ENCODE assay signal across 18 mouse cellular contexts in the genomic region with DNA sequence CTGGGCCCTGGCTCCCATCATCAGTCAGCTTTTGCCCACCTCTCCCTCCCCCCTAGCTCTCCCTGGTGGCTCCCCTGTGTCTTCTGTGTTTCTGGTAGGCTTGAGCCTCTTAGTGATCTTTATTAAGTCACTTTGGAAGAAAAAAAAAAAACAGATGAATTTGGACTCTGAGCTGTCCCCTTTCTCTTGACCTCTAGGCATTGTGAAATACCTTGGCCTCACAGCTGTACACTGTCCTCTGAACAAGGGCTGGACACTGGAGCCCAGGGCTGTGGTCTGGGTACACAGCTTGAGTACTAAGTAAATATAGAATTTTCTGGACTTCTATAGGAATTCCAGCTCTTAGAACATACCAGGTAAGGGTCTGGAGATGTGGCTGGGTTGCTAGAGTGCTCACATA. TPM values are rescaled to one million over a fixed set of nuclear protein-coding genes. Genes with fewer than 3 reads are reported as not detected.
DNase-seq lines count a peak whose midpoint lies in the region; ATAC-seq lines count a peak whose summit lies in the region.
"Had no signal": no experiment of that assay in that cellular context is flagged by ENCODE, and none has a peak within 500 bp of the region (broad histone marks: within the 10 kb centered on the region; RNA-seq: fewer than 3 reads in every experiment).

No protein-coding gene starts in this region.

- ATAC-seq in midbrain, embryonic 11.5 days (ENCODE audit: low FRiP score) = no peak
- ATAC-seq in midbrain, embryonic 14.5 days (ENCODE audit: low FRiP score, low TSS enrichment) = no peak
- peak; percentile 79 for ATAC-seq in liver, embryonic 15.5 days (ENCODE audit: insufficient read depth)

- H3K4me1 ChIP-seq in midbrain, embryonic 11.5 days (ENCODE audit: control insufficient read depth, insufficient read depth, low read length) = no peaks in the 10 kb centered on the region
- H3K4me1 ChIP-seq in midbrain, embryonic 14.5 days (ENCODE audit: control insufficient read depth, insufficient read depth, low read length) = no peaks in the 10 kb centered on the region
- peaks cover 17% of the 10 kb centered on the region; the same call in 1 of the 2 replicates for H3K4me1 ChIP-seq in liver, embryonic 15.5 days (replicated peaks)
- H3K4me1 ChIP-seq: midbrain, embryonic 12.5 days had no signal

- no peak overlapping the region for H3K27ac ChIP-seq in midbrain, embryonic 11.5 days (ENCODE audit: low read depth, low read length)
- no peak overlapping the region for H3K27ac ChIP-seq in midbrain, embryonic 14.5 days (replicated peaks; ENCODE audit: low read depth, low read length)
- H3K27ac ChIP-seq in liver, embryonic 15.5 days (replicated peaks) = peak overlapping the region; percentile 46
- H3K27ac ChIP-seq: embryonic facial prominence, embryonic 13.5 days; heart, embryonic 15.5 days; hindbrain, embryonic 15.5 days; limb, embryonic 15.5 days; midbrain, embryonic 12.5 days had no signal

- H3K27me3 ChIP-seq in midbrain, embryonic 11.5 days (ENCODE audit: control insufficient read depth, insufficient read depth, low read length) = no peaks in the 10 kb centered on the region
- no peaks in the 10 kb centered on the region for H3K27me3 ChIP-seq in midbrain, embryonic 14.5 days (ENCODE audit: control insufficient read depth, insufficient read depth, low read length)
- H3K27me3 ChIP-seq in liver, embryonic 15.5 days = no peaks in the 10 kb centered on the region
- H3K27me3 ChIP-seq: embryonic facial prominence, embryonic 13.5 days; heart, embryonic 15.5 days; hindbrain, embryonic 15.5 days; limb, embryonic 15.5 days; midbrain, embryonic 12.5 days had no signal

- H3K4me3 ChIP-seq in midbrain, embryonic 11.5 days (ENCODE audit: low read depth, low read length) = no peak overlapping the region
- no peak overlapping the region for H3K4me3 ChIP-seq in midbrain, embryonic 14.5 days (replicated peaks; ENCODE audit: low read depth, low read length)
- H3K4me3 ChIP-seq in liver, embryonic 15.5 days (replicated peaks) = no peak overlapping the region
- H3K4me3 ChIP-seq: embryonic facial prominence, embryonic 13.5 days; heart, embryonic 15.5 days; hindbrain, embryonic 15.5 days; limb, embryonic 15.5 days; midbrain, embryonic 12.5 days had no signal

- no peak overlapping the region for H3K9ac ChIP-seq in midbrain, embryonic 11.5 days (ENCODE audit: low read length)
- H3K9ac ChIP-seq in midbrain, embryonic 14.5 days (replicated peaks; ENCODE audit: low read length) = no peak overlapping the region
- no peak overlapping the region for H3K9ac ChIP-seq in liver, embryonic 15.5 days
- H3K9ac ChIP-seq: embryonic facial prominence, embryonic 13.5 days; heart, embryonic 15.5 days; hindbrain, embryonic 15.5 days; limb, embryonic 15.5 days; midbrain, embryonic 12.5 days had no signal

- no peaks in the 10 kb centered on the region for H3K36me3 ChIP-seq in midbrain, embryonic 11.5 days (ENCODE audit: control insufficient read depth, insufficient read depth, low read length)
- H3K36me3 ChIP-seq in midbrain, embryonic 14.5 days (ENCODE audit: control insufficient read depth, insufficient read depth, low read length) = no peaks in the 10 kb centered on the region
- H3K36me3 ChIP-seq in liver, embryonic 15.5 days (replicated peaks) = no peaks in the 10 kb centered on the region
- H3K36me3 ChIP-seq: embryonic facial prominence, embryonic 13.5 days; G1E; heart, embryonic 15.5 days; hindbrain, embryonic 15.5 days; limb, embryonic 15.5 days; midbrain, embryonic 12.5 days had no signal

- DNase-seq in gastrocnemius, postnatal 25 days = peak; percentile 31
- DNase-seq in gastrocnemius, adult 8-10 months (ENCODE audit: low spot score in 2 of 2) = no peak
- peak; percentile 69 for DNase-seq in midbrain, embryonic 11.5 days (ENCODE audit: low spot score, missing footprints)
- DNase-seq in midbrain, embryonic 14.5 days = no peak
- DNase-seq in skeletal muscle tissue, adult 2 months (ENCODE audit: low read depth, low spot score) = peak; percentile 49
- no peak for DNase-seq in embryo, embryonic 9.5 days (ENCODE audit: extremely low spot score)
- no peak for DNase-seq in B cell, adult 2 months
- DNase-seq: cerebellum, adult 11 months; cerebellum, postnatal 25 days; kidney, adult 18-20 months; right cerebral cortex, postnatal 25 days had no signal

- H3K4me2 ChIP-seq in midbrain, embryonic 11.5 days = no peak overlapping the region
- H3K4me2 ChIP-seq in midbrain, embryonic 14.5 days (ENCODE audit: low read length) = no peak overlapping the region
- no peak overlapping the region for H3K4me2 ChIP-seq in liver, embryonic 15.5 days
- H3K4me2 ChIP-seq: embryonic facial prominence, embryonic 13.5 days; heart, embryonic 15.5 days; hindbrain, embryonic 15.5 days; limb, embryonic 15.5 days; midbrain, embryonic 12.5 days had no signal

- H3K9me3 ChIP-seq in midbrain, embryonic 11.5 days (ENCODE audit: control insufficient read depth, low read length) = no peaks in the 10 kb centered on the region
- H3K9me3 ChIP-seq in midbrain, embryonic 14.5 days (ENCODE audit: control insufficient read depth, low read length) = no peaks in the 10 kb centered on the region
- H3K9me3 ChIP-seq in liver, embryonic 15.5 days (replicated peaks) = no peaks in the 10 kb centered on the region
- H3K9me3 ChIP-seq: embryonic facial prominence, embryonic 13.5 days; G1E; heart, embryonic 15.5 days; hindbrain, embryonic 15.5 days; limb, embryonic 15.5 days; midbrain, embryonic 12.5 days had no signal

RNA-seq across cellular contexts. Expression of gene Lyst, which starts 20.6 kb away (rescaled TPM):
- total RNA-seq in gastrocnemius, postnatal 25 days (2021) = 1 to 10 TPM; 4.1 to 5.9 TPM
- 1 to 10 TPM; 3.5 to 4.7 (median 4.2) TPM for total RNA-seq in gastrocnemius, adult 8-10 months (2022)
- 1.8 and 2.5 TPM in 2 replicates for polyA plus RNA-seq in midbrain, embryonic 11.5 days (2014; fragmentation: Nextera tagmentation; extraction: Ambion mirVana)
- polyA plus RNA-seq in midbrain, embryonic 14.5 days (2014; fragmentation: Nextera tagmentation; extraction: Ambion mirVana) = 6.4 and 8.8 TPM in 2 replicates
- polyA plus RNA-seq in liver, embryonic 15.5 days (2015; fragmentation: Nextera tagmentation; extraction: Ambion mirVana) = 3.6 and 4.8 TPM in 2 replicates

Comparison
In these comparisons a context has a peak if more than half of its experiments do, and no peak if none do; other contexts are left out.
1. DNase-seq: peak in gastrocnemius, postnatal 25 days (single experiment), midbrain, embryonic 11.5 days (single experiment) and skeletal muscle tissue, adult 2 months (single experiment); none in gastrocnemius, adult 8-10 months (0 of 2), midbrain, embryonic 14.5 days (single experiment), embryo, embryonic 9.5 days (single experiment) and B cell, adult 2 months (0 of 2).